Mouse (Mus musculus) layer of hippocampus, adult 2 months (tissue): ENCODE measurements around the gene Ush1g. TPM values are rescaled to one million over a fixed set of nuclear protein-coding genes. Genes with fewer than 3 reads are reported as not detected.

Experiments
- DNase-seq, 2 experiments: peaks; one replicate each; pipeline ENCODE4 v3.0.0; 2022; ENCODE audit warnings: low spot score in 2 of 2
- H3K27ac ChIP-seq: fragments of 200-600 bp; 2 replicates; pipeline ENCODE4 v1.8.1; 2022
- H3K4me3 ChIP-seq: fragments of 200-600 bp; 2 replicates; pipeline ENCODE4 v1.8.1; 2022; ENCODE audit warnings: mild to moderate bottlenecking
- CTCF ChIP-seq: fragments of 200-600 bp; conservative IDR thresholded peaks from 2 replicates; pipeline ENCODE4 v1.8.1; 2022; ENCODE audit warnings: antibody characterized with exemption, mild to moderate bottlenecking, moderate library complexity
- total RNA-seq, 2 experiments: library from RNA; stranded (reverse); gene quantifications; 2 replicates each; pipeline ENCODE4 v1.2.3; 2021

The Ush1g gene
- total RNA-seq, 2 experiments from 2014 or later = 0.37 to 0.64 TPM

GRCm38 (mm10) chr11:115349976-115350375 lies 28.1 kb upstream of the Ush1g start:
- DNase-seq = no peak
- Histone ChIP-seq H3K27ac (no peak overlapping the region), H3K4me3 (no peak overlapping the region)
- no peak for TF ChIP-seq CTCF

- no peak overlapping the region for H3K4me3 ChIP-seq
- no peak for DNase-seq
- no peak overlapping the region for H3K27ac ChIP-seq
- TF ChIP-seq CTCF = no peak
These were observed 26.9 kb upstream of the Ush1g start for GRCm38 (mm10) chr11:115348681-115349248.

- no peak overlapping the region for H3K4me3 ChIP-seq
- TF ChIP-seq CTCF = no peak
- DNase-seq = no peak
These were observed 23.7 kb upstream of the Ush1g start for GRCm38 (mm10) chr11:115345515-115345914.

GRCm38 (mm10) chr11:115344967-115345366 lies 23.1 kb upstream of the Ush1g start:
- no peak for DNase-seq
- TF ChIP-seq CTCF = no peak
- H3K4me3 ChIP-seq = no peak overlapping the region
- no peak overlapping the region for H3K27ac ChIP-seq

More at GRCm38 (mm10) chr11:115345515-115345914, 23.7 kb upstream of the Ush1g start:
- no peak overlapping the region for H3K27ac ChIP-seq

GRCm38 (mm10) chr11:115341866-115342265 lies 20.0 kb upstream of the Ush1g start:
- no peak for TF ChIP-seq CTCF
- no peak for DNase-seq
- no peak overlapping the region for H3K4me3 ChIP-seq
- H3K27ac ChIP-seq = no peak overlapping the region

GRCm38 (mm10) chr11:115341246-115341645 lies 19.4 kb upstream of the Ush1g start:
- no peak for DNase-seq
- no peak for TF ChIP-seq CTCF
- no peak overlapping the region for H3K27ac ChIP-seq
- no peak overlapping the region for H3K4me3 ChIP-seq

- DNase-seq = no peak
- Histone ChIP-seq H3K4me3 (no peak overlapping the region), H3K27ac (no peak overlapping the region)
- TF ChIP-seq CTCF = no peak
These were observed 16.0 kb upstream of the Ush1g start for GRCm38 (mm10) chr11:115337826-115338225.

GRCm38 (mm10) chr11:115337350-115337749 lies 15.5 kb upstream of the Ush1g start:
- Histone ChIP-seq H3K27ac (no peak overlapping the region), H3K4me3 (no peak overlapping the region)
- TF ChIP-seq CTCF = no peak
- no peak for DNase-seq

GRCm38 (mm10) chr11:115336115-115336514 lies 14.3 kb upstream of the Ush1g start:
- no peak for DNase-seq
- H3K27ac ChIP-seq = no peak overlapping the region
- TF ChIP-seq CTCF = no peak
- no peak overlapping the region for H3K4me3 ChIP-seq

- Histone ChIP-seq H3K27ac (no peak overlapping the region), H3K4me3 (no peak overlapping the region)
- no peak for TF ChIP-seq CTCF
- DNase-seq = no peak
These were observed 13.4 kb upstream of the Ush1g start for GRCm38 (mm10) chr11:115335223-115335622.

GRCm38 (mm10) chr11:115334531-115334930 lies 12.7 kb upstream of the Ush1g start, which contains the start of gene Otop3:
Gene Otop3 (plus strand): TSS chr11:115334731.
- Histone ChIP-seq H3K4me3 (no peak within 1 kb of the TSS; the same call in 1 of the 2 replicates), H3K27ac (no peak within 1 kb of the TSS)
- DNase-seq = no peak
- TF ChIP-seq CTCF = no peak

GRCm38 (mm10) chr11:115329339-115329738 lies 7.5 kb upstream of the Ush1g start:
- Histone ChIP-seq H3K4me3 (no peak overlapping the region), H3K27ac (no peak overlapping the region)
- TF ChIP-seq CTCF = peak; percentile 56
- DNase-seq = no peak

GRCm38 (mm10) chr11:115326730-115327129 lies 4.9 kb upstream of the Ush1g start:
- no peak for TF ChIP-seq CTCF
- Histone ChIP-seq H3K4me3 (no peak overlapping the region), H3K27ac (no peak overlapping the region)
- peak in 1 of 2 experiments; percentile 27 for DNase-seq

GRCm38 (mm10) chr11:115323354-115323753 lies 1.5 kb upstream of the Ush1g start:
- no peak for TF ChIP-seq CTCF
- no peak for DNase-seq
- no peak overlapping the region for H3K4me3 ChIP-seq
- H3K27ac ChIP-seq = no peak overlapping the region
